Mouse (Mus musculus) adrenal gland, postnatal 36 days (tissue): Measurements from ENCODE around the gene Pomgnt1. TPM values are rescaled to one million over a fixed set of nuclear protein-coding genes. Genes with fewer than 3 reads are reported as not detected.

ENCODE experiments used
- DNase-seq, 2 experiments: peaks; one replicate each; pipeline ENCODE4 v3.0.0; 2021; ENCODE audit warnings: mixed read lengths in 1 of 2
- total RNA-seq, 2 experiments: library from RNA; stranded (reverse); gene quantifications; 2 replicates each; pipeline ENCODE4 v1.2.3; 2021

Pomgnt1 gene
- total RNA-seq, 2 experiments from 2014 or later: 61.8 to 63.7 TPM

DNA sequence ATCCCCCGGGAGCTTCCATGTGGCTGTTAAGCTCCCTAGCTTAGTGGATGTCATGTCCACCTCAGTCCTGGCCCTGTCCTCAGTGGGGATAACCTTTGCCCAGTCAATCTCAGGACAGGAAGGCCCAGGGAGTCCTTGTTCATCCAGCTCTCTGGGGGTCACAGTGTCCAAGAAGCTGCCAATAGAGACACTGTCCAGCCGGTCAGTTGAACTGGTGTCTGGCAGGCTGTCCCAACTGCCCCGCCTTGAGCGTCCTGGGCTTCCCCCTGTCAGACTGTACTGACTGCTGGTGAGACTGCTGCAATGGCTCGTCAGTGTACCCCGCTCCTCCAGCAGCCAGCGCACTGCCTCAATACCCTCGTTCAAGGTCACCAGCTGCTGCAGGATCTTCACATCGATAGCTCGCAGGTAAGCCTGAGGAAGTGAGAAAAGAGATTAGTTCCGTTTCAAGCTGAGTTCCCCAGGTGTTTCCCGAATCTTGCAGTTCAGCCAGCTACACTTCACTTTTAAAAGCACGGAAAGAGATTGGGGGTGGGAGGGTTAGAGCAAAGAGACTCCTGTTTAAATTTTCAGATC is 13.9 kb downstream of the Pomgnt1 start:
- DNase-seq: no peak

- no peak for DNase-seq
These were observed 17.3 kb downstream of the Pomgnt1 start for GRCm38 (mm10) chr4:116140801-116141574.

DNA sequence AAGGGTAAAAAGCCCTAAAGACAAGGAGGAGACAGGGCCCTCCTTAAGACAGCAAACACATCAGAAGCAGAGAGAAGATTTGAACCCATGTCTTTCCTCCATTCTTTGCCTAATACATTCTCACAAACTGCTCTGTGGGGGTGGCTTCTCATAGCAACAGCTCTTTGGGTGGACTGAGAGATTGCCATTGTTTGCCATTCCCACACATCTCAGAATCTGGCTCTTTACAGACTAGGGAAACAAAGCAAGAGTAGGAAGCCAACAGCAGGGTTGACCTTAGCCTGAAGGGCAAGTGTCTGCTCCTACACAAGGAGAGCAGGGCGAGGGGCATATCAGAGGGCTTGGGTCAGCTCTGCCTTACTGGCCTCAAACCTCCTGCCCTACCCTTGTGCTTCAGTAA is 18.1 kb downstream of the Pomgnt1 start:
- no peak for DNase-seq

DNA sequence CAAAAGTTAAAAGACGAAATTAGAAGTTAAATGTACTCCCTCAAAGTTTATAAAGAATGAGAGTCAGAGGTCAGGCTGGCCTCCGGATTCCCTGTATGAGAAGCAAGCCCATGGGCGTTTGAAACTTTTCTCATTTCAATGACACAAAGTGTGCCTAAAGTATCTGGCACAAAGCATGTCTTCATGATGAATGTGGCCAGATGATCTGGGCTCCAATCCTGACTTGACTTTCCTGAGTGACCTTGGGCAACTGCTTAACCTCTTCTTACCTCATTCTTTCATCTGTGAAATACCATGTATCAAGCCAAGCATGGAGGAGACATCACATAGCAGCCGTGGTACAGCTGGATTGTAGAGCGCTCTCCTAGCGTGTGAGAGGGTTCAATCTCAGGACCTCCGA is 18.6 kb downstream of the Pomgnt1 start:
- DNase-seq: no peak

DNA sequence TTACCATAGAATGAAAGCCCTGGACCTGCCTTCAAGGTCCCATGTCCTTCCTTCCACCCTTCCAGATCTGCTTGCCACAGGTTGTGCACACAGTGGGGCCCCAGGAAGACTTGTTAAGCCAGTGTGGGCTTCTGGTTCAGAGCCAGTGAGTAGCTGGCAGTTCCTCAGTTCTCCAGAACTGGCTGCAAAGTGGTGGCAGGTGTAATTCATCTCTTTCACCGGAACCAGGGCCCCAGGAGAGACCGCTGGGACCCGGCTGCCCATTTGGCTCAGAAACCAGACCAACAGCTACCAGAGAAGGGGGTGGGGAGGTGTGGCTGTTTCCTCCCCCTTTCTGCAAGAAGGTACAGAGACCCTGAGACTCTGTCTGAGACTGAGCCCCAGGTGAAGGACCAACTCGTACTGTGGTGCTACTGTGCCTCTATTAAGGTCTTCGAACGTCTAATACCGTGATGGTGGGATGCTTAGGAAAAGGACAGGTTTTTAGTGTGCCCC is 19.7 kb downstream of the Pomgnt1 start:
- peak; percentile 33 to 61 for DNase-seq

DNA sequence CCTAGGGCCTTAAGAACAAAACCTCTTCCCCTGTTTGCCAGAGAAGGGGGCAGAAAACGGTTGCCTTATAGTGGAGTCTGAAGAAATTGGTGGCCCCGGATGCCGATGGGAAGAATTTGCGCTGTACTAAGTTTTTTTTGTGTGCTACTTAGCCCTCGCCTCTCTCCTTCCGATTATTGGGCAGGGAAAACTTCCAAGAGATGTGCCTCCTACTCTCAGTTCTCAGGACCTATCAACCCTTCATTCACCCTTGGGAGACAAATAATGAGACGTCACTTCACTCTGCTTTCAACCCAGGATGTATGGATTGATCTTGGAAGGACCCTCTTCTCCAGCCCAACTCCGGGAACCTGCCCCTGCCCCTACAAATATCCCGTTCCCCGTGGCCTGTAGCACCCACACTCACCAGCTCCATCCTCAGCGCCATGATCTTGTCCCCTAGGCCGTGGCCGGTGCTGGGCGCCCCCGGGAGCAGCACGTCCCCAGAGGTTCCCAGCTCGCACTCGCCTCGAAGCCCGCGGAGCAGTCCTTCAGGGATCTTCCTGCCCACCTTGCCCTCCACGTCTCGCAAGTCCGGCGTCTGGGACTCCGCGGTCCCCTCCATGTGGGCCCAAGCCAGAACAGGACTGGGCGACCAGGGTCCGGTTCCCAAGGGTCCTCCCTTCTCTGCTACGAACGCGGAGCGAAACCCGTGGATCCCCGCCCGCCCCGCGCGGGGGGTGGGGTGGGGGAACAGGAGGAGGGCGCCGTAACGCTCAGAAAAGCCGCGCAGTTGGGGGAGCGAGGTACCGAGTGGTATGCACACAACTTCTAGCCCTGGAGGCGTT is 20.5 kb downstream of the Pomgnt1 start:
- DNase-seq: peak; percentile 80 to 91

DNA sequence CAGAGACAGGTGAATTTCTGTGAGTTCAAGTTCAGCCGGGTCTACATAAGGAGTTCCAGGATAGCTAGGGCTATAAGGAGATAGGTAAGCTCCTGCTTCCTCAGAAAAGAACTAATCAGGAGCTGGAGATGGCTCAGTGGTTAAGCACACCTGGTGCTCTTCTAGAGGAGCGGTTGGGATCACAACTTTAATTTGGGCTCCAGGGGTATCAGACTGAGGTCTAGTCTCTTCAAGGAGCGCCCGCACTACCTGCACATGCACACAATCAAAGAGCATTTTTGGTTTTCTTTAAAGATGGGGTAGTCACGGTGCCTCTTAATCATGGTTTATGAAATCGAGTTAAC is 26.1 kb downstream of the Pomgnt1 start:
- DNase-seq: no peak

- DNase-seq: peak; percentile 79 to 91
These were observed 26.7 kb downstream of the Pomgnt1 start for GRCm38 (mm10) chr4:116150156-116150861.

DNA sequence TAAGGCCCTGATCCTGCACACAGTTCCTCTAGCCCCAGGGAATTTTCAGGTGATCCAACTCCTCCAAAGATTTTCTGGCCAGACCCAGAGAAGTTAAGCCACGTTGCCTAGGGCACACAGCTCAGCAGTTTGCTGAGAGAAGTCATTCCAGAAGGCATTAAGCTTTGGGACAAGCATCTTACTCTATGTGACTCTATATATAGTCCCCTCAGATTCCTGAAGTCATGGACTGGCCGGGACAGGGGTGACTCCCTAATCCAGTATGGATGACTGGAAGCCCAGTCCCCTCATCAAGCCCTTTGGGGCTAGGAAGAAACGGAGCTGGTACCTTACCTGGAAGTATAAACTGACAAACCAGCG is 27.2 kb downstream of the Pomgnt1 start:
- DNase-seq: peak in 1 of 2 experiments; percentile 17

GRCm38 (mm10) chr4:116151238-116151637 is 27.6 kb downstream of the Pomgnt1 start, which contains the start of gene Lurap1:
TSS of gene Lurap1 (minus strand) at chr4:116151338.
- DNase-seq: no peak

- DNase-seq: no peak
These were observed 29.1 kb downstream of the Pomgnt1 start for GRCm38 (mm10) chr4:116152702-116153101.

GRCm38 (mm10) chr4:116157882-116158281 is 34.2 kb downstream of the Pomgnt1 start:
- no peak for DNase-seq

GRCm38 (mm10) chr4:116159912-116160311 is 36.3 kb downstream of the Pomgnt1 start:
- no peak for DNase-seq

DNA sequence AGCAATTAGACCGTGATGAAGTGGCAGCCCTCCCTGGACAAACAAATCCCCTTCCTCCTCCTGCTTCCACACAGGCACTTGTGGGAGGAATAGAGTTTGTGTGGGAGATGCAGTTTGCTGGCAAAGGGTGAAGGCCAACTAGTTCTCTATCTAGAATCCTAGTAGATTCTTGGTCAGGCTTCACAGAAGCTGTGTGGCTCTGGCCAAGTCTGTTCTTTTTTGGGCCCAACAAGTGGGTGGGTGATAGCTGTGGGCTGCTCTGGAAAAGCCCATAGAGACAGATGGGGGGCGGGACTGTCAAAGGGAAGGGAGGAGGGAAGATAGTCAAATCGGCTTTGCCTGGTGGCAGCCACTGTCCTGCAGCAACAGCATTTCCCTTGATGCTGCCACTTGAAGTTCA is 37.1 kb downstream of the Pomgnt1 start:
- no peak for DNase-seq

DNA sequence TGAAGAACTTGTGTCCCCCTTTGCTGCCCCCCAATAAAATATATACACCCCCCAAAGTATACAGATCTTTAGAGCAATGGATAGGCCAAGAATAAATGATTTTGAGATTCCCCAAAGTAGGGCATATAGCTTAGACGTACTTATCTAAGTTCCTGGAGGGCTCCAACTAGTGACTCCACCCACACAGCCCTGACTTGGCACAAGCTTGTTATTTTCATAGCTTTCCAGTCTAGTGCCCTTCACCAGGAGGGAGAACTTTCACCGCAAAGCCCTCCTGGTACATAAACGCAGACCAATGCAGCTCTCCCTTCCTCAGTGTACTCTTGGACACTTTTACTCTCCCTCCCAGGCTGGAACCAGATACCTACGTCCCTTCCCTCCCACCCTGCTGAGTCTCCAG is 38.5 kb downstream of the Pomgnt1 start:
- DNase-seq: no peak

DNA sequence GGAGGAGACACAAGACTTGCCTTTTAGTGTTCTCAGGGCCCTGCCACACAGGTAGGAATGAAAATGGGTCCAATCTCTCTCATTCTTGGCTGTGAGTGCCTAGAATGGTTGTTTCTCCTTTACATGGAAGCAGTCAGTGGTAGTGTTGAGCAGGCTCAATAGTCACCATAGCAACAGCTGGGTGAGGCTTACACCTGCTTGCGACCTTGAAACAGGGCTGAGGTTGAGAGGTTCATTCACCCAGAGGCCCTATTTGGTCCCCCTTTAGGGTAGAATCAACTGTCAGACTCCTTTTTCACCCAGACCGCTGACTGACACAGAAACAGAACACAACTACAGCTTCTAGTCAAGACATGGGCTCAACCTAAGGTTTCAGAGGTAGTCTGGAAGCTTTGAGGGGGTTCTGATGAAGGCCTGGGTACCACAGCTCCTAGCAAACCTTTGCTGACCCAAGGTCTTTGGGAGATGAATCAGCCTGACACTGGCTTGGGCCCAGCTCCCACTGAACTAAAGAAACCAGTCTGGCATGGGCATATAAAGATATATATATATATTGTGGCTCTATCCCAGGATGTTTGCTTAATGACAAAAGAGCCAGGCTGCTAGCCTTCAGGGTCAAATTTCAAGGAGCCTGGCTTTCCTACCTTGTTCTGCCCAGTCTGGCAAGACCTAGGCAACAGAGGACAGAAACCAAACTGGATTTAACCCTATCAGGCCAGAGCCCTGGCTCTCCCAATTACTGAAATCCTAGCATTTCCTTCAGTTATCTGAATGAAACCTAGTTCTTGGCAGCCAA is 41.3 kb downstream of the Pomgnt1 start:
- no peak for DNase-seq

- no peak for DNase-seq
These were observed 42.2 kb downstream of the Pomgnt1 start for GRCm38 (mm10) chr4:116165708-116166407.

- no peak for DNase-seq
These were observed 43.8 kb downstream of the Pomgnt1 start, which contains the start of gene Tspan1 for GRCm38 (mm10) chr4:116167404-116167803. TSS of gene Tspan1 (minus strand) at chr4:116167601.

DNA sequence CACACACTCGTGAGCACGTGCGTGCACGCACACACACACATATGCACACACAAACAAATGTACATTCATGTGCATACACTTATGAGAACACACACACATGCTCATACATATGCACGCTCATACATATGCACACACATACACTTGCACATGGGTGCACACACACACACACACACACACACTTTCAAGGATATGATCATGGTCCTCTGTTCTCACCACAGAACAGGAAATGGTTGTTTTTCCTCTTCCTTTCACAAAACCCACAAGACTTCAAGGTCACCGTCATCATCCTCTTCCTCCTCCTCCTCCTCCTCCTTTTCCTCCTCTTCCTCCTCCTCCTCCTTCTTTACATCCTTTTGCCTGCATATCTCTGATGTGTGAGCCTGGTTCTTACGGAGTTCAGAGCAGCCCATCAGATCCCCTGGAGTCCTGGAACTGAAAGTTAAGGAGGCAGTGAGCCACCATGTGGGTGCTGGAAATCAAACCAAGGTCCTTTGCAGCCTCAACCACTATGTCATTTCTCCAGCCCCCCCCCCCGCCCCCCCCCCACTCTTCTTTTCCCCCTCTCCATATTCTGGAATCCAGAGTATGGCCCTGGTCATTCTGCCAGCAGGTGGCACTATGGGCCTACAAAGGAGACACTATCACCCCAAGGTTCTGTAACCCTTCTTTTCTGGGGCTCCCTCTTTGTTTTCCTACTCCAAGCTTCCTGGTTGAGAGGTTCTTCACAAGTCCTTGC is 45.1 kb downstream of the Pomgnt1 start:
- peak; percentile 78 to 86 for DNase-seq

GRCm38 (mm10) chr4:116169353-116169672 is 45.7 kb downstream of the Pomgnt1 start:
- DNase-seq: no peak
